Mouse (Mus musculus) kidney, adult 18-20 months (tissue): ENCODE measurements around the gene Krt28.

ENCODE experiments used
- DNase-seq: peaks from one replicate; pipeline ENCODE4 v3.0.0; 2021

Krt28 gene

GRCm38 (mm10) chr11:99364412-99364811 lies 10.3 kb downstream of the Krt28 start:
- peak; percentile 7 for DNase-seq

GRCm38 (mm10) chr11:99361423-99361822 lies 13.3 kb downstream of the Krt28 start:
- DNase-seq = no peak

DNA sequence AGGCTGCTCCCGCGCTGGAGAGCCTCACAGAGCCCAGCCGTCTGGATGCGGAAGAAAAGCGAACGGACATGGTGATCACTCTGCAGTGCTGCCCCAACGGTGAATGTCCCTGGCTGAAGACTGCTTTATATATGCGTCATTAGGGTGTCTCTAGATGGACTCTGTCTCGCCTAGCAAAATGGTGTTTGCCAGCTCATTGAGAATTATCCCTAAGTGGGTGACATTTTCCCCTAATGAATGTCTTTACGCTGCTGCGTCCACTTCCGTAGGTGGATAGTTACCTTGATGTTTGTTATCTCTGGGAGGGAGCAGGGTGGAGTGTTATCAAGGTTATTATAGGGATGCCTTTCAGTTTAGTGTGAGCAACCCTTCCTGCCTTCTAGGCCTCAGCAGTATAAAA lies 23.7 kb downstream of the Krt28 start, which contains the start of gene Krt27:
TSS of gene Krt27 (minus strand) at position 101 of the 400 bp plus-strand sequence.
- DNase-seq = no peak

DNA sequence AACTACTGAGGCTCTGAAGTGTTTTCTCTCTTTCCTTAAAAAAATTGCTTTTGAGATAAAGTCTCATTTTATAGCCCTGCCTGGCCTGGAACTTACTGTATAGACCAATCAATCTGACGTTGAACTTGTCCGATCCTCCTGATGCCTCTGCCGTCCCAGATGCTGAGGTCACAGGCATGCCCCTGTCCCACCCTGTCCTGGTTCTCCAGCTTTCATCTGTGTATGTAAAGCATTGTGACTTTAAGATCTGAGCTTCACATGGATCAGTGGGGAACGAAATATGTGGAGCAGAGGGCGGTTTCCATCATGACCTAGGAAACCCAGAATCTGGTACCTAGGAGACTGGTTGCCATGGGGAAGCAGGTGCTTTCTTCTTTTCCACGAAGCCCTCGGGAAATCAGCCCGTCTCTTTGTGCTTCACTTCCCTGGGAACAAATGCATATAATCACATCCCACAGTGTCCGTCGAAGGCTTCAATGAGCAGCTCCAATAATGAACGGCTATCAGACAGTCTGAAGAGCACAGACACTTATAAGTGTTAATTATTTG lies 35.3 kb downstream of the Krt28 start:
- no peak for DNase-seq

GRCm38 (mm10) chr11:99337866-99338265 lies 36.8 kb downstream of the Krt28 start, which contains the start of gene Krt26:
Gene Krt26 (minus strand): TSS chr11:99337966.
- DNase-seq = no peak

DNA sequence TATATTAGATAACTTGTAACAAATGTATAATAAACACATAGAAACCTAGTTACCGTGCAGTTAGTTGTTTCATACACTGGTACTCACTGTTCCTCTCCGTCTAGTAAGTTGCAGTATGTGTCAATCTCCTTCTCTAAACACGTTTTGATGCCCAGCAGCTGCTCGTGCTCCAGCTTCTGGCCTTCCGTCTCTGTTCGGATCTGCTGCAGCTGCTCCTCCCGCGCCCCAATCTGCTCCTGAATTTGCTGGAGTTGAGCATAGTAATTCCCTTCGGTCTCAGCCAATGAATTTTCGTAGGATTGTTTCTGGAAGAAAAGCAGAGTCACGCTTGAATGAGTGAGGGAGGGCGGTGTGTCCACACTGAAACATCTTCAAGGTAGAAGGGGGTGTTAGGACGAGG lies 41.3 kb downstream of the Krt28 start:
- DNase-seq = no peak

- no peak for DNase-seq
Observed at GRCm38 (mm10) chr11:99329655-99330054, 45.0 kb downstream of the Krt28 start.

DNA sequence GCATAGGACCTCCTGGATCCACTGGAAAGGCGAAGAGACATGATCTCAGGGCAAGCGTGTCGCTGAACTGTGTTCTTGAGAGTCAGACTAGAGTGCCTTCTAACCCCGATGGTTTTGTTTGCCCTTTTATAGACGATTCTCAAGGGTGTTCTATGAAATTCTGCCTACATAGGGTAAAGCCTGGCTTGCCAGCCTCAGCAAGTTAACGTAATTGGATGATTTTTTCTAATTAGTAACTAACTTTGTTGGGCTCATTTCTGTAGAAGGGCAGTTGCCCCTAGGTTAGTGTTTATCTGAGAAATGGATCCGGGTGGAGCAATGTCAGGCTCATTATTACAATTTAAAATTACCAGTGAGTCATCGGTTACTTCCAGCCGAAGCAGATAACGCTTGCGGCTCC lies 51.9 kb downstream of the Krt28 start, which contains the start of gene Krt25:
TSS of gene Krt25 (minus strand) at position 101 of the 400 bp plus-strand sequence.
- DNase-seq = no peak

GRCm38 (mm10) chr11:99321094-99321493 lies 53.6 kb downstream of the Krt28 start:
- no peak for DNase-seq

DNA sequence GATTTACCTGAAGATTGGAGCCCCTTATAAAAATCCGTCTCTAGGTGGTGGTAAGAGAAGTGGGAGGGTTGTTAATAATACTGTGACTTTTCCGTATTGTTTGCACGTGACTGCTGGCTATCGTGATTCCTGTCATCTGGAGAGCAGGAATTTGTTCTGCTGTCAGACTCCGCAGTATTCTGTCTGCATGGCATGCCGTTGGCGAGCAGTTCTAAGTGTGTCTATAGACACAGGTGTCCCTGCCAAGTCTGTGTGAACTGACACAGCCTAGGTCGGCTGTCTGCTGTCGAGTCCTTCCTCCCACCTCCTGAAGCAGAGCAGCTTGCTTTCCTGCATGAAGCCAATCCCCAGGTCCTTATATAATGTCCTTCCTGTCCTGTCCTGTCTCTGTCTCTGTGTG lies 55.6 kb downstream of the Krt28 start:
- DNase-seq = no peak

DNA sequence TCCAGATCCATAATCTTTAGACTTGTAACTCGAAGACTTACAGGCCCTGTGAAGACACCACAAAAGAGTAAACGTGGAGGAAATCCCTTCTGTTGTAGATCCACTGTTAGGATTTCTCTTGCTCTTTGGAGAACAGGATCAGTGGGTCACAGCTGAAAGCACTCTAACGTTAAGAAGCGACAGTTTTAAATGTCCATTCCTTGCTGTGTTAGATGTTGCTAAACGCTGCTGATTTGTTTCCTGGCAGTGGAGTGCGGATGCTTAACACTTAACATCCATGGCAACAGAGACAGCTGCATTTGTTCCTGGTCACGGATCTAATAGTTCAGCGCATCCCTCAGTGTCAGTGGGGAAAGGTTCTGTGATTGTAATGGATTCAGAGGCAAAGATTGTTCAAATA lies 58.2 kb downstream of the Krt28 start:
- no peak for DNase-seq
